Mouse (Mus musculus) embryonic facial prominence, embryonic 13.5 days (tissue): ENCODE measurements around the gene Slc9a2. TPM values are rescaled to one million over a fixed set of nuclear protein-coding genes. Genes with fewer than 3 reads are reported as not detected.

Experiments used
- ATAC-seq: fragments of 200-750 bp; cut with Nextera tagmentation; 2 replicates; pipeline ENCODE4 v1.8.0; 2017; ENCODE audit warnings: low read depth; ENCODE audit not compliant: insufficient number of reproducible peaks, insufficient read depth, low FRiP score, low TSS enrichment
- H3K27ac ChIP-seq: fragments of 300-500 bp; sonication (generic); 2 replicates; pipeline ENCODE4 v1.5.1; 2015; ENCODE audit warnings: moderate library complexity, mild to moderate bottlenecking, inconsistent platforms
- H3K27me3 ChIP-seq: fragments of 300-500 bp; sonication (generic); 2 replicates; pipeline ENCODE4 v1.6.1; 2015; ENCODE audit warnings: mild to moderate bottlenecking, inconsistent platforms
- H3K36me3 ChIP-seq: fragments of 300-500 bp; sonication (generic); 2 replicates; pipeline ENCODE4 v1.6.1; 2015; ENCODE audit warnings: mild to moderate bottlenecking, inconsistent platforms
- H3K4me1 ChIP-seq: fragments of 300-500 bp; sonication (generic); 2 replicates; pipeline ENCODE4 v1.6.1; 2015; ENCODE audit warnings: inconsistent platforms
- H3K4me2 ChIP-seq: fragments of 300-500 bp; sonication (generic); 2 replicates; pipeline ENCODE4 v1.6.1; 2015; ENCODE audit warnings: moderate library complexity, mild to moderate bottlenecking, inconsistent platforms
- H3K4me3 ChIP-seq: fragments of 300-500 bp; sonication (generic); 2 replicates; pipeline ENCODE4 v1.5.1; 2015; ENCODE audit warnings: mild to moderate bottlenecking, inconsistent platforms
- H3K9ac ChIP-seq: fragments of 300-500 bp; sonication (generic); 2 replicates; pipeline ENCODE4 v1.6.1; 2015; ENCODE audit warnings: mild to moderate bottlenecking, inconsistent platforms
- H3K9me3 ChIP-seq: fragments of 300-500 bp; sonication (generic); 2 replicates; pipeline ENCODE4 v1.6.1; 2016; ENCODE audit warnings: inconsistent platforms
- WGBS: fragments of 180-500 bp; shearing (Covaris S2); methylation state at CpG from one replicate; pipeline ENCODE4 v1.1.7; 2015; ENCODE audit warnings: mixed read lengths; 5-methylcytosine and 5-hydroxymethylcytosine counted together
- polyA plus RNA-seq: library from polyadenylated mRNA; unstranded; fragments of >200 nt; fragmentation: Nextera tagmentation; extraction: Ambion mirVana; gene quantifications from 2 replicates; pipeline ENCODE4 v1.2.1, GENCODE M21; 2015

The Slc9a2 gene
- polyA plus RNA-seq, 1 experiment from 2014 or later: 1.2 TPM

- peak overlapping the region; percentile 74 for H3K9ac ChIP-seq
- ATAC-seq: 0 out of 2 replicates have a peak, but pooled peaks have one; percentile 48
- WGBS: 13% methylated on average over 5 of the region's 5 CpGs
These were observed 109.4 kb downstream of the Slc9a2 start for GRCm38 (mm10) chr1:40789666-40790233.

DNA sequence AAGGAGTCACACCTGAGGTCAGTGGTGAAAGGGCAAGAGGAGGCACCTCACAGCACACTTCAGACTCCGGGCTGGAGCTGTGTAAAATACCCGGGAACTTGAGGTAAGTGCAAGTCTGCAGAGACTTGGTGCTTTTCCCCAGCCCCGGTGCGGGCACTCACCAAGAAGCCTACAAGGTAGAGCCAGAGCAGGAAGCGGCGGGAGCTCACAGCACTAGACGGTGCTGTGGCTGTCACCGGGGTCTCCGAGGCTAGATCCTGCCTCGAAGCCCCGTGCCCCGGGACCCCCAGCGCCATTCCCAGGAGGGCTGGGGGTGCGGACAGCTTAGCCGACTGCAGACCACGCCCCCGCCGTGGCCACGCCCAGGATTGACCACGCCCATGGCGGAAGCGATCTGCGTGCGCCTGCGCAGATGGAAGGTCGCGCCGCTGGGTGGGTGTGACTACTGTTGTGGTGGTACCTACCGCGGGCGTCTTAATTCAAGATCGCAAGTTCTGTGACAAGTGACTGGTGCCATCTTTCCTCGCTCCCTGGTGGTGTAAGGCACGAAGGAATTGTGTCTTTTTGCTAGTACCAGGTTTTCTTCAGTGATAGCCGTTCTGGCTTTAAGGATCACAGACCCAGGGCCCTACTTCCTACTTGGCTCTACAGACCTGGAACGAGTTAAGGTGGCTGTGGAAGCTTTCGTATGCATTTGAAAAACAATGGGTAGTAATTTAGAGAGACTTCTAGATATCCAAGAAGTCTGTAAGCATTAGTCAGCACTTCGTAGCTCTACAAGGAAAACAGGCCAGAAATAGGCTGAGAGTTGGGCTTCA, 110.2 kb downstream of the Slc9a2 start, which contains the start of gene Mfsd9:
TSS of gene Mfsd9 (minus strand) at position 364 of the 818 bp plus-strand sequence.
- peak; percentile 82 for ATAC-seq
- H3K9me3 ChIP-seq: no peaks in the 10 kb centered on the region
- no peaks in the 10 kb centered on the region for H3K27me3 ChIP-seq
- WGBS: 4% methylated on average over 38 of the region's 38 CpGs
- peak within 1 kb of the TSS; percentile 78 for H3K4me2 ChIP-seq
- peak within 1 kb of the TSS; percentile 69 for H3K4me3 ChIP-seq
- H3K27ac ChIP-seq: peak within 1 kb of the TSS; percentile 83
- H3K36me3 ChIP-seq: no peaks in the 10 kb centered on the region
- peaks cover 7% of the 10 kb centered on the region for H3K4me1 ChIP-seq
- H3K9ac ChIP-seq: peak within 1 kb of the TSS; percentile 74

More at GRCm38 (mm10) chr1:40789666-40790233, 109.4 kb downstream of the Slc9a2 start:
- H3K27ac ChIP-seq: peak overlapping the region; percentile 83
- H3K27me3 ChIP-seq: no peaks in the 10 kb centered on the region
- H3K4me2 ChIP-seq: peak overlapping the region; percentile 78
- H3K9me3 ChIP-seq: no peaks in the 10 kb centered on the region
- peak overlapping the region; percentile 69 for H3K4me3 ChIP-seq
- no peaks in the 10 kb centered on the region for H3K36me3 ChIP-seq
- peaks cover 7% of the 10 kb centered on the region for H3K4me1 ChIP-seq

- Histone ChIP-seq H3K9me3 (no peaks in the 10 kb centered on the region), H3K36me3 (no peaks in the 10 kb centered on the region), H3K4me3 (no peak overlapping the region), H3K9ac (no peak overlapping the region), H3K4me1 (peaks cover 4% of the 10 kb centered on the region; the same call in 1 of the 2 replicates), H3K27me3 (no peaks in the 10 kb centered on the region), H3K27ac (no peak overlapping the region), H3K4me2 (no peak overlapping the region)
- no peak for ATAC-seq
- WGBS: 88% methylated on average over 1 of the region's 1 CpGs
These were observed 115.1 kb downstream of the Slc9a2 start for GRCm38 (mm10) chr1:40795508-40795907.

DNA sequence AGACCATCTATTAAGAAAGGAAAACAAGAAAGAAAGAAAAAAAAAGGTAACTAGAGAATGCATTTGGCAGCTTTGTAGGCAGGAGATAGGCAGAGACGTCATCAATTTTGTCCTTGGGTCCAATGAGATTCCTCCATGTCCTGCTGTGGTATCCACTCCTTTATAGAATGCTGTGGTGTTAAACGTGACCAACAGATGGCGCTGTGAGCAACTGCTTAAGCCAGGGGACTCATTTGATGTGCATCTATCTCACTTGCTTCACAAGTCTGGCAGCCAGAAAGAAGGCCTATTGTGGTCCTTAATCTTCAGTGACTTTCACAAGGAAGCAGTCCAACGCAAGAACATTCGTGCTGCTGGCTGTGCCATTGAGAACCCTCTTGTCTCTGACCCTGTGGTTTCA, 117.0 kb downstream of the Slc9a2 start:
- H3K27ac ChIP-seq: no peak overlapping the region
- H3K9ac ChIP-seq: no peak overlapping the region
- no peak for ATAC-seq
- WGBS: 20% methylated on average over 5 of the region's 5 CpGs
- H3K4me2 ChIP-seq: no peak overlapping the region
- no peaks in the 10 kb centered on the region for H3K36me3 ChIP-seq
- H3K27me3 ChIP-seq: no peaks in the 10 kb centered on the region
- H3K9me3 ChIP-seq: no peaks in the 10 kb centered on the region
- H3K4me1 ChIP-seq: no peaks in the 10 kb centered on the region
- H3K4me3 ChIP-seq: no peak overlapping the region

DNA sequence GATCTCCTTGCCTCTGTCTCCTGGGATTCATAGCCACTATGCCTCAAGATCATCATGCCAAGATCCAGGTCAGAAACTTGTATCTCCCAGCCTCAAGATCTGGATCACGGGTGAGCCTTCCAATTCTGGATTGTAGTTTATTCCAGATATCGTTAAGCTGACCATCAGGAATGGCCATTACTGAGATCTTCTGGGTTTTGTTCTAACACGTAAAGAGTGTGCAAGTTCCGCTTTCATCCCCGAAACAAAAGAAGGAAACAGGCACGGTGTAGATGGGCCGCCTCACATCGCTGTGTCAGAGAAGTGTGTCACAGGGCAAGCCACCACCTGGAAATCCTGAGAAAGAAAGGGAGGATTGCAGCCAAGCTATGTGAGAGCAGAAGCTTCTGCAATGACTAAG, 118.7 kb downstream of the Slc9a2 start:
- no peak overlapping the region for H3K27ac ChIP-seq
- no peaks in the 10 kb centered on the region for H3K9me3 ChIP-seq
- H3K9ac ChIP-seq: no peak overlapping the region
- H3K36me3 ChIP-seq: no peaks in the 10 kb centered on the region
- no peaks in the 10 kb centered on the region for H3K4me1 ChIP-seq
- no peak for ATAC-seq
- 90% methylated on average over 8 of the region's 8 CpGs for WGBS
- H3K27me3 ChIP-seq: no peaks in the 10 kb centered on the region
- H3K4me3 ChIP-seq: no peak overlapping the region
- H3K4me2 ChIP-seq: no peak overlapping the region

DNA sequence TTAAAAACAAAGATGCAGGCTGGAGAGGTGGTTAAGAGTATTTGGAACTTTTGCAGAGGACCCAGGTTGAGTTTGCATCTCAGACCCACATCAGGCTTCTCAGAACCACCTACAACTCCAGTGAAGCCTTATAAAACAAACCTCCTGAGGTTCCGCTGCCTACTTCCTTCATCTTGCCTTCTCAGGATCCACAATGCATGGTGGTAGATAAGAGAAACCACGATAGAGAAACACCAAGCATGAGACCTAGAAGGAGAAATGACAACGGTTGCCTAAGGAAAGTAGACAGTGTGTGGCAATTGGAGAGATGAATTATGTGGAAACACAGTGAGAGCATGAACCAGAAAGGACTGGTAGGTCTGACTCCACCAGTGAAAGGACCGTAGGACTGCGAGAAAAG, 120.5 kb downstream of the Slc9a2 start:
- WGBS: 81% methylated on average over 5 of the region's 5 CpGs
- Histone ChIP-seq H3K27ac (no peak overlapping the region), H3K4me3 (no peak overlapping the region), H3K36me3 (no peaks in the 10 kb centered on the region), H3K9ac (no peak overlapping the region), H3K4me1 (no peaks in the 10 kb centered on the region), H3K4me2 (no peak overlapping the region), H3K27me3 (no peaks in the 10 kb centered on the region), H3K9me3 (no peaks in the 10 kb centered on the region)
- ATAC-seq: no peak

GRCm38 (mm10) chr1:40802759-40803158, 122.4 kb downstream of the Slc9a2 start:
- no peak overlapping the region for H3K27ac ChIP-seq
- H3K4me2 ChIP-seq: no peak overlapping the region
- H3K9me3 ChIP-seq: no peaks in the 10 kb centered on the region
- no peak for ATAC-seq
- H3K4me1 ChIP-seq: no peaks in the 10 kb centered on the region
- H3K27me3 ChIP-seq: no peaks in the 10 kb centered on the region
- 24% methylated on average over 3 of the region's 3 CpGs for WGBS
- H3K36me3 ChIP-seq: no peaks in the 10 kb centered on the region
- H3K4me3 ChIP-seq: no peak overlapping the region
- H3K9ac ChIP-seq: no peak overlapping the region

DNA sequence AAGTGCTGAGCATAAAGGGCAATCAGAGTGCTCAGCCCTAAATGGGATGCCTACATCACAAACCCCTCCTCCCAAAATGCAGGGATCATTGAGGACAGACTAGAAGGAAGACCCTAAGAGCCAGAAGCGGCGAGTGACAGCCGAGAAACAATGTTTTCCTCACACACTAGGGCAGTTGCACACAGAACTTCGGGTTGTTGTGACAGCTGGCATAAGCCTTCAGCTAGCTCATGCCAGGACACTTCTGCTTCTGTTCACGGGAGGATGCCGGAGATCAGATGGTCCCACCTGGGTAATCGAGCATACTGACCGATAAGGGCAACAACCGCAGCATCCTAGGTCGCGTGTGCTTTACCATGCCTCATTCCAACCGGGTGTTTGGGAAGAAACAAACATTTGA, 123.7 kb downstream of the Slc9a2 start:
- ATAC-seq: no peak
- H3K4me3 ChIP-seq: no peak overlapping the region
- no peaks in the 10 kb centered on the region for H3K9me3 ChIP-seq
- no peaks in the 10 kb centered on the region for H3K27me3 ChIP-seq
- 86% methylated on average over 12 of the region's 12 CpGs for WGBS
- H3K27ac ChIP-seq: no peak overlapping the region
- no peak overlapping the region for H3K9ac ChIP-seq
- no peaks in the 10 kb centered on the region for H3K4me1 ChIP-seq
- H3K4me2 ChIP-seq: no peak overlapping the region
- no peaks in the 10 kb centered on the region for H3K36me3 ChIP-seq

GRCm38 (mm10) chr1:40805351-40805750, 125.0 kb downstream of the Slc9a2 start, which contains the start of gene Tmem182:
TSS of gene Tmem182 (plus strand) at chr1:40805601.
- Histone ChIP-seq H3K9me3 (no peaks in the 10 kb centered on the region), H3K4me3 (no peak within 1 kb of the TSS), H3K4me1 (no peaks in the 10 kb centered on the region), H3K36me3 (no peaks in the 10 kb centered on the region), H3K27ac (no peak within 1 kb of the TSS), H3K9ac (no peak within 1 kb of the TSS), H3K4me2 (no peak within 1 kb of the TSS), H3K27me3 (no peaks in the 10 kb centered on the region)
- WGBS: 64% methylated on average over 9 of the region's 9 CpGs
- no peak for ATAC-seq

- Histone ChIP-seq H3K27ac (no peak overlapping the region), H3K4me1 (no peaks in the 10 kb centered on the region), H3K9me3 (no peaks in the 10 kb centered on the region), H3K27me3 (no peaks in the 10 kb centered on the region), H3K9ac (no peak overlapping the region), H3K4me2 (no peak overlapping the region), H3K36me3 (no peaks in the 10 kb centered on the region), H3K4me3 (no peak overlapping the region)
- 89% methylated on average over 11 of the region's 11 CpGs for WGBS
- no peak for ATAC-seq
These were observed 125.5 kb downstream of the Slc9a2 start for GRCm38 (mm10) chr1:40805891-40806290.

- no peaks in the 10 kb centered on the region for H3K36me3 ChIP-seq
- H3K9me3 ChIP-seq: no peaks in the 10 kb centered on the region
- H3K4me1 ChIP-seq: no peaks in the 10 kb centered on the region
- H3K4me3 ChIP-seq: no peak overlapping the region
- no peak for ATAC-seq
- no peaks in the 10 kb centered on the region for H3K27me3 ChIP-seq
- no peak overlapping the region for H3K27ac ChIP-seq
- 81% methylated on average over 3 of the region's 3 CpGs for WGBS
- no peak overlapping the region for H3K9ac ChIP-seq
- H3K4me2 ChIP-seq: no peak overlapping the region
These were observed 128.3 kb downstream of the Slc9a2 start for GRCm38 (mm10) chr1:40808643-40809042.
